Mouse (Mus musculus) adipocyte (in vitro differentiated cells): ENCODE results near the gene Pygl.

ENCODE experiments used
- DNase-seq: peaks from one replicate; pipeline ENCODE4 v3.0.0-alpha.2; 2016; ENCODE audit warnings: low spot score

Gene Pygl

DNA sequence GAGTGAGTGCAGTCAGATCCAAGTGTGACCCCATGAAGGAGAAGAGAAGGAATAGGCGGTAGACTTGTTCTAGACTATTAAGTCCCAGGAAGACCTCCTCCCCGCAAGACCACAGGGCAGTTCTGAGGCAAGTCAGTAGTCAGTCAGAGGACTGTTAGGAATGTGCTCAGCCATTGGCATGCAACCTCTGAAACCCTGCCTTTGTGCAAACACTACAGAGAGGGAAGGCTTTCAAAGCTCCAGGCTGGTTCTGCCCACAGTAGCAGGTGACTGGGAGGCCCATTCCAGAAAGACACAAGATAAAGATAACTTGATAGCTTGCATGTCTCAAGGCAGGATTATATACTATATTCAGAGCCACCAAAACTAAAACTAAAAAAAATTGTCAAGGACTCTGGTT is at the start of gene Pygl:
Pygl (minus strand) TSS at position 195 of the 400 bp plus-strand sequence.
- no peak for DNase-seq

DNA sequence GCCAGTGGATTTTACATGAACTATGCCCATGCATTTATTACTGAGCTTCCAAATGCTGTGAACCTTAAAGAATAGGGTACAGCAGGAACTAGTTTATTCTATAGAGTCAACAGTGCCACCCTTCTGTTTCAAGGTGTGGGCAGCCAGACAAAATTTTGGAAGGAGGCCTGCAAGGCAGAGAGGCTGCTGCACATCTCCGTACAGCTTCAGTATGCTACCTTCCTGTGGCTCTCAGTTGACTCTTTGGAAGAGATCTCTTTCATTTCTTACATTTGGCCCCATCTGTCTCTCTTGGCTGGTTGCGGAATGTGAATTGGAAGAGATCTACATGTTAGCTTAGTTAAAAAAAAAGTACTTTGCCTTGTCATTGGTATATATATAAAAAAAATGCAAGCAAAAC is 49.6 kb upstream of the Pygl start:
- DNase-seq = no peak

DNA sequence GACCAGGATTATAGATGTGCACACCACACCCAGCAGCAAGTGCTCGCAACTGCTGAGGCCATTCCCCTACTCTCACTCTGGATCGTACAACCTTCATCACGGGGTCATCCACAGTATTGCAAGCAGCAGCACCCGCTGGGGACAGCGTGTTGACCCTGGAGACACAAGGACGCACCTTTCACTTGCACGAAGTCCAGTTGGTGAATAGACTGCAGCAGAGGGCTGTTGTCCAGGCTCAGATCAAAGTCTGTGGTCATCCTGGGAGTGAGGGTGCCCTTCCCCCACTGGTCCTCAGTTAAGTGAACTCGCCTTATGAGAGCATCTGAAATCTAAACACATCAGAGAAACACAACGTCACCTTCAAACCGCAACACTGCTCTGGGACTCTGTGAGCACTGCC is 49.1 kb upstream of the Pygl start:
- no peak for DNase-seq

DNA sequence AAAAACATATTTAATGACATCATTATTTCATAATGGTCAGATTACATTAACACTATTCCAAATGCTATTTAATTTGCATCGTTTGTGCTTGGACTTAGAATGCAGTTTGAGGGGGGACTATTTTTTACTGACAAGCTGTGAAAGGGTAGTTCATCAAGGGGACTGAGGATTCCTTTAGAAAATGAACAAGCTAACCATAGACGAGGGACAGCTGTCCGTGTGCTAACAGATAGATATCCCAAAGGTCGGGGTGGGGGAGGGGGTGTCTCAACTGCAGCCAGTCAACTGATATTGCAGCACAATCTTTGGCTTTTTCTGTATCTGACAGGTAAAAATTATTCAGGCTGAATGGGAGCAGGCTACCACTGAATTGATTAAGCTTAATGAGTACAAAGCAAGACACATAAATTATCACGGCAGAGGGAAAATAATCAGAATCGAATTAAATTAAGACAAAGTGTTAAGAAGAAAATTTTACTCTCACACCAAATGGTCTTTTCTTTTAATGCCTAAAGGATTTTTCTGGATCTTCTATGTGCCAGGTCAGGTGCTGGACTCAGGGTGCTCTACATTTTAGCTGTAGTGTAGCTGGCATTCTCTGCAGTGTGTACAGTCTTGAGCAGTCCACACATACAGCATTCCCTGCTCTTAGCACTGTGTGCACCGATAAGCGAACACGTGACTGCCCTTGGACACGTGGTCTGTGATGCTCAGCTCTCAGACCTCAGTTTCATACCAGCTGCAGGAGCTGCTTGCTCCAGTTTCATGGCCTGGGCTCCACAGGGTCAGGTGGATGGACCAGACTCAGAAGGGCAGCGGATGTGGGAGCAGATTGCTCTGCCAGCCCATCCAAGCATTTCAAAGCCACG is 46.0 kb upstream of the Pygl start:
- no peak for DNase-seq

DNA sequence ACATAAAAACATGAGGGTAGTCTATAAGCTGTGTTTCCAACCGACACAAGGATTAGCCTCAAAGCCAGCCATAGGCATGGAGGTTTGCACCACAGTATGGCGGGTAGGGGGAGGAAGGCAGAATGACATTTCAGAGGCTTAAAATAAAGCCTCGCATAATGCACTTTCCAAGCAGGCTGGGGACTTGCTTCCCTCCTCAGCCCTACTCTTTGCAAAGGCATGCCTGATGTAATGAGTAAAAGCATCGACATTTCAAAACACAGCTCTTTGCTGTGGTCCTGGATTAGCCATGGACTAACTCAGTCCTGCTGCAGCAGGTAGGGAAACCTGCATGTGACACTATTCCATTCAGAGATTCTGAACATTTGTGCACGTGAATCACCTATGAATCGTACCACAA is 38.4 kb upstream of the Pygl start:
- DNase-seq = no peak

DNA sequence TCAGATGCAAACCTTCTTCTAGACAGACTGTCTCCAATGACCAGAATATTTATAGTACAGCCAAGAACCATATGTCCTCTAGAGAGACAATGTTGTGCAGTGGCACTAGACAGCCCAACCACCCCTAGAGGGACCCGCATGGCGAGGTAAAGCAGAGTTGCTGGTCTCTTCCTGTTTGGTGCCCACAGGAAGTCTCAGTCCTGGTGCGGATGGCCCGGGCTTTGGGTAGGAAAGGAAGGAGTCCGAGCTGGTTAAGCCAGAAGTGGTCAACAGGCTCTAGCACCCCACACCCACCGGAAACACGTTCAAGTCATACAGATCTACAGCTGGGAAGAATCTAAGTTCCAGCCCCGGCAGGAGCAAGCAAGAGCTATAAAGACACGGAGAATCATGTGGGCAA is 36.0 kb upstream of the Pygl start:
- DNase-seq = no peak

DNA sequence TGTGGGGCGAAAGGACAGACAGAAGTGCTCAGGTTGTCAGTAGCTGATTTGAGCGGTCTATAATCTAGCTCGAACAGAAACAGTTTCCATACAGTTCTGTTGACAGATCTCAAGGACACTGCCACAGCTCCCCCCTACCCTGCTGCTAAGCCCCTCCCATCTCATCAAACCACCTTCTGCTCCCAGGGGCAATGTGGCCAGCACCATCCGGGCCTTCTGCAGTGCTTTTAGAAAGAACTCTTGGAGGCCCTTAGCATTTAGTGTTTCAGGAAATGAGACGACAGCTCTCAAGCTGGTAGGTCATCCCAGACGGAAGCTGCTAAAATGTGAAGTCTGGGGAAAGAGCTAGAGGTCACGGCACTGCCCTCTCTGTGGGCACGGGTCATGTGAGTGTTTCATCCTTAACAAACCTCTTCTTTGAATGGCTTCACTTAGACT is 35.2 kb upstream of the Pygl start:
- no peak for DNase-seq

DNA sequence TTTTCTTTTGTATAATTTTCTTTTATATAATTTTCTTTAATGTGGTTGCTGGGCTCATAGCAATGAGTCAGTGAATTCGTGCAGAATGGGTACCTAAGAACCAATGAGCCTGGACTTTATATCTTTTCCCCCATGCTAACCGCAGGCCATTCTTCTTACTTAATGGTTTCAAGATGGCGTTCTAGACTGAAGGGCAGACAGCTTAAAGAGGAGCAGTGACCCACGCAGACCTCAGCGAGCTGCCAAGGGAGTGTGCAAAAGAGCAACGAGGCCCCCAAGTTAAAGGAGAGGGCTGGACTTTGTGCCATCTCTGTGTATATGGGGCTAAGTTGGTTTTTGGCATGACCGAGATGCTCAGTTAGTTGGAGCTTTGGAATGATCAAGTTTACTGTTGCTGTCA is 32.4 kb upstream of the Pygl start:
- DNase-seq = no peak

DNA sequence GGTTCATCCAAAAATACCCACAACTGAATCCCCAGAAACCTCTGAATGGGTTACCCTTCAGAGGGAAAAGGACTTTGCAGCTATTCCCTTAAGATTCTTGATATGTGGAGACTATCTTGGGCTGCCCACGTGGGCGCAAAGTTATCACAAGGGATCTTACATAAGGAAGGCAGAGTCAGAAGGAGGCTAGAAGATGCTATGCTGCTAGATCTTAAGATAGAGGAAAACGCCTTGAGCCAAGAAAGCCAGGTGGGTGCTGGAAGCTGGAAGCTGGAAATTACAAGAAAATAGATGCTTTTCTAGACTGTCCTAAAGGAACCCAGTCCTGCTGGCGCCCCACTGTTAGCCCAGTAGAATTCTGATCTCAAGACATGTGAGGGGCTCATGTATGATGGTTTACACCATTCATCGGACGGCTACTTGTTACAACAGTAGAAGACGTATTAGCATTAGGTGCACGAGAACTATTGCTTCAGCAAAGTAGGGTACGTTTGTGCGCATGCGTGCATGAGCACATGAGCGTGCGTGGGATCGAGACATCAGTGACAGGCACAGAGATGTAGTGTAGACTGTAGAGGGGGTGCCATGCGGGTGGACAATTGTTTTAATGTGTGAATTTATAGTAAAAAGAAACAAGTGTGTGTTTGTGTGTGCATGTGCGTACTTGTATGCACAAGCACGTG is 31.1 kb upstream of the Pygl start:
- DNase-seq = no peak

DNA sequence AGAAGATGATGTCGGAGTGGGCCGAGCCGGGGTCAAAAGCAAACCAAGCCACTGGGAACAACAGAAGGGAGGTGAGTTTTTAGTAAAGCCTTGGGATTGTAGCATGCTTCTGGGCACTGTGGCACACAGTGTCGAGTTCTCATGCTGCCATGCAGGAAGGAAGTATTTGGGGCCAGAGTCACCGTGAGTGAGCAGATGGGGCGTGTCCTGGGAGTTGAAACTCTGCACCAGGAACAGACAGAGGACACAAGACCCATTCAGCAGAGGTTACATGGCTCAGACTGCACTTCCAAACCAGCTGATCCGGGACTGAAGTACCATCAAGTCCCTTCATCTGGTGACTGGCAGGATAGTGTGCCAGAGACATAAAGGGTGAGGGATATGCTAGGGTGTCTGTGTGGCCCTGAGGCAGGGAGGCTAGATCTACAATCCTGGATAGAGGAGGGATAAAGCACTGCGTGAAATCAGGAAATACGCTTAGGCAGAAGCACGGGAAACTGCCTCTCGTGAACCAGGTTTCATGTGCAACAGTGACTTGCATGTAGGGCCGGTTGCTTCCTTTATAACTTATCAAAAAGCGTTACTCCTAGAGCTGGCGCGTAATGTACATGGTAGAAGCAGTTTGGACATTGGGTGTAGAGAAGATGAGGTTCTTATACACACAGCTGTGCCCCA is 20.1 kb upstream of the Pygl start:
- no peak for DNase-seq

DNA sequence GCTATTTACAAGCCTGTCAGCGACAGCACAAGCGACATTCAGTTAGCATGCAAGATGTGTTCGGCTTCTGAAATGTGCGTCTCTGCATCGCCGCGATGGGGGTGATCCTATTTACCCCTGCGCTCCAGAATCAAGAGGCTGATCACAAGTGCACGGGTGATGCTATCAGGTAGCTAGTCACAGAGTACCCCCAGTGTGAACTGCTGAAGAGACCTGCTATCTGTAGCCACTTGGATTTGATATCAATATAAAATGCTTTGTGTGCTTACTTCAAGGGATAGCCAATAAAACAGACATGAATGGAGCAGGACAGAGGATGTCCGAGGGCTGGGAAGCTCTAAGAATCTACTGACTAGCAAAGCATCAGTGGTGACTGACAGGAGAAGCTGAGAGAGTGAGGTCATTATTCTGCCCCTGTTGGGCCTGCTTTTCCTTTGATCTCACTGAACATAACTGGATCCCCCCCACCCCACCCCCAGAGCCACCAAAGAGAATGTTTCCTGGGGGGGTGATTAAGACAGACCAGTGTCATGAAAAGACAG is 18.4 kb upstream of the Pygl start:
- no peak for DNase-seq

DNA sequence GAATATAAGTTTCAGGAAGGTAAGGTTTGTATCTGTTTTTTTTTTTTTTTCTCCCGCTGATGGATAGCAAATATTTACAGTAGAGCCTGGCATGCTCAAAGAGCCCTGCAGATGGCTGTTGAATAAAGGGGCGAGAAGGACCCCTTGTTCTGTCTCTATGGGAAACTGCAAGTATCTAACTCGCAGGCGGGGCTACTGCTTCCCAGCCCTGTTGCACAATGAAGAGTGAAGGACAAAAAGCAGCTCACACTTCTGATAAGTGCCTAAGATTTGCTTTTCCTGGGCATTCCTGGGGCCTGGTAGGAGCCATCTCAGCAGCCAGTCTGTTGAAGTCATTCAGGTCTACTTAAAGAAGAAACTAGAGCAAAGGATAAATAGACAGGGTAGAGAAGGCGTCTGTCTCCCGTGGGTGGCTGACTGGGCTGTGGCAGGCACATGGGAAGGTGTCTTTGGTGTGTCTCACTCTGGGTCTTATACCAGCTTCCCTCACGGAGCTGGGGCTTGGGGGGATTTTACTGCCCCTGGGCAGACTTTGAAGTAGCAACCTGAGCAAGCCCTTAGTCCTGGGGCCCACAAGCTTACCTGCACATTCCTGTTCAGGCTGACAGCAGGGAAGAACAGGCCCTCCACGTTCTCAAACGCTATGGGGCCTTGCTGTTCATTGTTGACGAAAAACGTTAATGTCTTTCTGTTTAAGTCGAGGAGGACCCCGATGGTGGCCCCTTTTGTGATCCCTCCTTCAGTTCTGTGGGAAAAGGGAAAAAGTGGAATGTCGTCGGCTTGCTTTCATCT is 16.6 kb upstream of the Pygl start:
- DNase-seq = no peak

DNA sequence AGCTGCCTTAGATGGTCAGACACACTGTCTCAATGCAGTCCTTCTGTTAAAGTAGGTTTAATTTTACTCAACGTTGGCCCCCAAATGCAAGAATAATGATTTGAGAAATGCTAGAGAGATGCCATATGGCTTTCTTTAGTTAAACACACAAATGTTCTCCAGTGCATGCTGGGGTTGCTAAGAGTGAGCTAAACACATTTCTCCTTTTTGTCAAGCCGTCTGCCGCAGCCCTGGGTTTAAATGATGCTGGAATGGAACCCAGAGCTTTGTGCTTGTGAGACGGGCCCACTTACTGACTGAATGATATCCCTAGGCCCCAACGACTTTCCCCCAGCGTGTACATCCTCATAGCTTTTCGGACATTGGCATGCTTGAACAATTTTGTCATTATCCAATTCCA is 11.3 kb upstream of the Pygl start:
- DNase-seq = no peak

DNA sequence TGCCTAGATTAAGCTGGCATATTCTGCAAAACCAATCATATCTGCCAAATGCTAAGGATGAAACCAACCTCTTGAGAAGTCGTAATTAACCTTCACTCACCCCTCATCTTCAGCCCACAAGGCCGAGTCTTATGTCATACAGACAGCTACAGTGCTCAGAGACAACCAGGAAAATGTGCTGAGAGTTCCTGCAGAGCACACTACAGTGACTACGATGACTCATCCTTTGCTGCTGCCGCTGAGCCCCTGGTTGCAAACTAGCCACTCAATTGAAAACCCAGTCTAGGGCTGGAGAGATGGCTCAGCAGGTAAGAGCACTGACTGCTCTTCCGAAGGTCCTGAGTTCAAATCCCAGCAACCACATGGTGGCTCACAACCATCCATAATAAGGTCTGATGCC is 8.5 kb upstream of the Pygl start:
- DNase-seq = no peak

DNA sequence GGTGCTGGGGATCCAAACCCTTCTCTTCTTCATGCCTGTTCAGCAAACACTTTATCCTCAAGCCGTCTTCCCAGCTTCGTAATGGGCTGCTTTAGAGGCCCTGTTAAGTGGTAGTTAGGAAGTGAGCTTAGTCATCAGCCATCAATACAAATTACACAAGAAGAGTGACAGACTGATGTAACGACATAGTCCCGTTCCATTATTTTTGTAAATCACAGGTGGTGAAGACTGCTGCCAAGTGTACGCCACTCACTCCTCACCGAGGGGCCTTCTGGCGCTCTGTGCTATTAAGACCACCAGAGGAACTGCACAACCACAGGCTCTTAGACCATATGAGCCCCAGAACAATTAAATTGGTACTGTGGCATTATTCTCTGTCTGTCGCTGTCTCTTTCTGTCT is 7.3 kb upstream of the Pygl start:
- DNase-seq = no peak

DNA sequence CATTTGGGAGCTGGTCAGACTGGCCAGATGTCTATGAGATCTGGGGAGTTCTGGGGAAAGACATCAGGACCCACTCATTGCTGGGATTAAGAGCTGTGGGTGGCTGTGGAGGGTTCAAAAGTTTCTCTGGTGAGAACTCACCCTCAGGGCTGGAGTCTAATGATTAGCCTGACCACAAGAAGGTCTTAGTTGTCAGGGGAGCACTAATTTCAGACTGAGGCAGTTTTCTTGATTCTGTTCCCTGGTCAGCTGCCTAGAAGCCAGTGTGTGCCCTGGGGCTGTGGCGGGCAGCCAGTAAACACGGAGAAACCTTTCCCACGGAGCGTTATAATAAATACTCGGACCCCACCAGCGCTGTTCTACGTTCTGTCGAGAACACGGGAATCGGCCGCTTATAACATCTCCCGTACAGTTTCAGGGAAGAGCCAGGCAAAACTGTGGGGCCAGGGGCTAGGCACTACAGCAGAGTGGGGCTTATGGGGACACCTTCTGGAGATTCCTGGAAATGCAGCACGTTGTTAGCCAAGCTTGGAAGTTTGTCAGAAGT is 3.7 kb upstream of the Pygl start:
- DNase-seq = peak; percentile 80

DNA sequence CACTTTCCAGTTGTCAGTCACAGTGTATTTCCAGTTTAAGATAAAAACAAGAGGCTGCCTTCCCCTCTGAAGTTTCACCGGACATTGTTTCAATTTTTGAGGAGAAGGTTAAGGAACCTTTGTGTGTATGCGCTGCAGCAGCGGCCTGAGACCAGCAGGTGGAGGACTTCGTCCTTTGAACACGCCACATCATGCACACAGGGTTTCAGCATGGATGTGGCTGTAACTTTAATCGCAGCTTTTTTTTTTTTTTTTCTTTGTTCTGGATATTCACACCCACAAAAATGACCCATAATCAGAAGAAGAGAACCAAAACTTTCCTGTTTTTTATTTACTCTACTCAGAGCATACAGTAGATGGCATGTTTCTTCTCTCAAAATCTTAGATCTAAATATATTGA is 3.1 kb upstream of the Pygl start:
- DNase-seq = peak; percentile 64

DNA sequence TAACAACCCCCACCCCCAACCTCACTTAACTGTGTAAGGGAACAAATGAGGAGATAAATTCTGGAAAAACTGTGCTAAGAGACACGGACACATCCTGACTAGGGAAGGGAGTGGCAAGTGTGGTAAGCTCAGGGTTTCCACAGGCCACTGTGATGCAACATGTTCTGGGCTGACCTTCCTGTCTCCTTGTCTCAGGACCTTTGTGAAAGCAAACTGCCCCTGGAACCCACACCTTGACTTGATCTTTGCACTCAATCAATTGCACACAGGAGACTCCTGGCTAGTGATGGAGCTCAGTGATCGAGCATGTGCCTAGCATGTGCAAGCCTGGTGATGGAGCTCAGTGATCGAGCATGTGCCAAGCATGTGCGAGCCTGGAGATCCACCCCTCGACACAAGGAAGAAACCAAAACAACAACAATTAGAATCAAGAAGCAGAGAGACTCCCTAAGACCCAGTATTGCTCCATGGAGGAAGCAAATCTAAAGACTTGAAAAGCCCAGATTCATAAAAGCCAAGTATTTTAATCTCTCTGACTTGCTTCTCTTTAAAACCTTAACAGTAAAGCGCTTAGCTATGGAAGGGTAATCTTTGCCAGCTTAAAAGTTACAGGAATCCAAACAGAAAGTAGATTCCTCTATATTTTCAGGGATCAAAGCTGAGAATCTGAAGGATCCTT is 2.5 kb upstream of the Pygl start:
- DNase-seq = no peak

DNA sequence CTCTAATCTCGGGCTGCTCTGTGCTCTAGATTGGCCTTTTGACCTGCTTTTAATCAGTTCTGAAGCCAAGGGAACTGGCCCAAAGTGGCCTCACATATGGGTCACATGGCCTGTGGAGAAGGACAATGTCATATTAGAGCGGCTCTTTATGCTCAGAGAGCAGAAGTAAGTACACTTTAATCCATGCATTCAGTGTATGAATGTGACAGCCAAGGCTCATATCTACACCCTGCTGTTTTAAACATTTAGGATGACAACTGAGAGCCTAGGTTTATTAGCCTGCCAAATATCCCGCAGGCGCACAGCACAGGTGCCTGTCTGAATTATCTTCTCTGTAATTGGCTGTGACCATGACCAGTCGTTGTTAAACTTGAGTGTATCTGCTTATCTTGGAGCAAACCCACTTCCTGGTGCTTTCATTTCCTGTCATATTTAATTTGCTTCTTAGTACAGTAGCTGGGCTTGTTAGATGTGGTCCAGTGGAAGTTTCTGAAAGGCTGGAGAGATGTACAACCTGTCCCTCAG is 794 bp upstream of the Pygl start:
- DNase-seq = peak; percentile 22

DNA sequence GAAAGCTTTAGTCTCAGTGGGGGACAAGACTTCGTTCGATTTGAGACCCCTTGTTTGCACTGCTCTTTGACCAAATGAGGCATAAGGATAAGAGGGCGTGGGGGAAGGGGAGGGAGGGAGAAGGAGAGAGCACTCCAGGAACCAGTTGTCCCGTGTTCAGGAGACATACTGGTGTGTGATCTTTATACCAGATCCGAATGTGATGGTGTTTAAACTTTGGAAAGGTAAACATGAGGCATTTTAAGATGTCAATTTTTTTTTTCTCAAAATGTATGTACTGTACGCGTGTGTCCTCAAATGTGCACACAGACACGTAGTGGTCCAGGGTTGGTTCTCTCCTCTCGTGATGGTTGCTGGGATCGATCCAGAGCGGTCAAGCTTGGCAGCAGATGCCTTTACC is 3.1 kb downstream of the Pygl start:
- DNase-seq = no peak
